Mouse (Mus musculus) small intestine, adult 2 months (tissue): ENCODE measurements at regions not wholly inside any gene's neighbourhood (a gene's known extent, or its start where the extent isn't known, plus 50 kb on each side); places are given as distances from the start of the nearest gene placed in this dataset.

ENCODE experiments used
- H3K27ac ChIP-seq: fragments of 200-500 bp; 2 replicates; pipeline ENCODE4 v1.5.1; 2012; ENCODE audit warnings: low read depth, low read length, control low read depth, inconsistent platforms; ENCODE audit not compliant: insufficient read depth
- H3K27me3 ChIP-seq: fragments of 200-500 bp; 2 replicates; pipeline ENCODE4 v1.6.1; 2012; ENCODE audit warnings: mild to moderate bottlenecking, moderate library complexity, low read length, inconsistent platforms; ENCODE audit not compliant: control insufficient read depth, insufficient read depth
- H3K36me3 ChIP-seq: fragments of 200-500 bp; 2 replicates; pipeline ENCODE4 v1.6.1; 2012; ENCODE audit warnings: mild to moderate bottlenecking, low read length, control low read depth, inconsistent platforms; ENCODE audit not compliant: control insufficient read depth, insufficient read depth
- H3K4me1 ChIP-seq: fragments of 200-500 bp; 2 replicates; pipeline ENCODE4 v1.6.1; 2012; ENCODE audit warnings: low read length, inconsistent platforms, mixed read lengths; ENCODE audit not compliant: control insufficient read depth, insufficient read depth, insufficient read length
- H3K4me3 ChIP-seq: fragments of 200-500 bp; 2 replicates; pipeline ENCODE4 v1.5.1; 2012; ENCODE audit warnings: low read depth, mild to moderate bottlenecking, control low read depth, inconsistent platforms, low read length, moderate library complexity
- CTCF ChIP-seq: fragments of 200-500 bp; IDR thresholded peaks from 2 replicates; pipeline ENCODE4 v1.5.1; 2012; ENCODE audit warnings: low read depth, mild to moderate bottlenecking, control low read depth, inconsistent platforms, low read length, moderate library complexity, mixed read lengths; ENCODE audit not compliant: insufficient replicate concordance, insufficient read length; ENCODE audit errors: extremely low read depth
- POLR2A ChIP-seq: fragments of 200-500 bp; IDR thresholded peaks from 2 replicates; pipeline ENCODE4 v1.6.1; 2012; ENCODE audit warnings: low read depth, mild to moderate bottlenecking, control low read depth, inconsistent platforms, low read length, moderate library complexity
- WGBS: fragments of 180-500 bp; shearing (Covaris S2); methylation state at CpG from one replicate; pipeline ENCODE4 v1.1.7; 2018; 5-methylcytosine and 5-hydroxymethylcytosine counted together

DNA sequence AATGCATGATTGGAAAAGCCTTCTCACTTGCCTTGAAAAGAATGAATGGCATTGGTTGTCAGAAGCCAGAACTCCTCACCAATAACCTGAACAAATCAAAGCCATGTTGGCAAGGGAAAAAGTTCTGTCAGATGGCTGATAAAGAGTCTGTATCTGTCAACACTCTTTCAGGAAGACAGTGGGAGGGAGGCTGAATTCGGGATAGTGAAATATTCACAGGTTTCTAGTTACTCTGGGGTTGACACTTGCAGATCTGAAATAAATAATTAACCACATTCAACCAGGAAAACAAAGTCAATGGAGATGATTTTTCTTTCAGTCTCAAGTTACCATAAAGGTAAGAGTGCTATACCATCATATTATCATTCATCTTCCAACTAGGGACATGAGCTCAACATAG lies 56.3 kb upstream of the Ift57 start:
- TF ChIP-seq POLR2A, result no peak
- no peak for TF ChIP-seq CTCF
- 33% methylated on average over 1 of the region's 1 CpGs for WGBS
- no peaks in the 10 kb centered on the region for H3K27me3 ChIP-seq

DNA sequence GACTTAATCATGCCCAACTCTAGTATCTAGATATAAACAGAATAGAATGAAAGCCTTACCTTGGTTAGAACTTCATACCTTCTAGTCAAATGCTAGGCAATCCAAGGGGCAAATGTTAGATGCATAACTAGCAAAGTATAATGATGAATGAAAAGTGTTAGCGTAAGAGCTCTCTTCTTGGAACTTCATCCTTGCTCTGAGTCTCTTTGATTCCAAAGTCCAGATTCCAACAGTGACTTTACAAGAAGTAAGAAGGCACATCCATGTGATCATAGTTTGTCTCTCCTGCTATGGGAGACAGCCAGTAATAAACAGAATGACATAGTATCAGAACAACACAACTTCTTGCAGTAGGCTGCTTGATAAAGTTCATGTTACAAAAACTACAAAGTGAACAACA lies 54.6 kb upstream of the Ift57 start:
- TF ChIP-seq CTCF (no peak), POLR2A (no peak)
- Histone ChIP-seq H3K4me1 (no peaks in the 10 kb centered on the region), H3K36me3 (no peaks in the 10 kb centered on the region), H3K4me3 (no peak overlapping the region), H3K27me3 (no peaks in the 10 kb centered on the region), H3K27ac (no peak overlapping the region)
- WGBS, result 85% methylated on average over 1 of the region's 1 CpGs

More for the DNA sequence above, 56.3 kb upstream of the Ift57 start:
- Histone ChIP-seq H3K27ac (no peak overlapping the region), H3K4me1 (no peaks in the 10 kb centered on the region), H3K36me3 (no peaks in the 10 kb centered on the region), H3K4me3 (no peak overlapping the region)

DNA sequence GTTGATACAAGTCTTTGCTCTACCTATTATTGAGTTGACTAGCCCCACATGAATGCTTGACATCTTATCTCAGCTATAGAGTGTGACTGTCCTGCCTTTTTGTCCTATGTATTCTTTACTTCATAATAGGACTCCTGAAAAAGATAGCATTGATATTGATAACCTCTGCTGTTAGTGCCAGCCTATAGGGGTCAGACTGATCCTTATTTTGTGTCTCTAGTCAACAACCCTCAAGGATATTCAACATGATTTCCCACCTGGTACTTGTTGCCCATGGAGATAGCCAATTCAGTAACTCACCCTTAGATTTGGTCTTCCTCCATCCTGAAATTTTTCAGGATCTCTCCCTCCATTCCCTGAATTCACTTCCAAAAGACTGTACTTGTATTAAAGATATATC lies 52.6 kb upstream of the Ift57 start:
- H3K4me3 ChIP-seq, result no peak overlapping the region
- no peaks in the 10 kb centered on the region for H3K36me3 ChIP-seq
- no peaks in the 10 kb centered on the region for H3K27me3 ChIP-seq
- TF ChIP-seq CTCF (no peak), POLR2A (no peak)
- no peaks in the 10 kb centered on the region for H3K4me1 ChIP-seq
- no peak overlapping the region for H3K27ac ChIP-seq
